Mouse (Mus musculus): Measurements from ENCODE around the gene Polg2.
"Not testable (repeated sequence)": the region's sequence is repeated elsewhere in the genome, so short reads cannot be mapped to it uniquely, and the experiment has no call there.

Gene Polg2

GRCm38 (mm10) chr11:106762800-106763185, 16.5 kb downstream of the Polg2 start:
- in situ Hi-C loops (cut with MboI, MseI) = no loop called here

- in situ Hi-C loops (cut with MboI, MseI) = no loop called here
Observed at GRCm38 (mm10) chr11:106762139-106762799, 17.1 kb downstream of the Polg2 start.

GRCm38 (mm10) chr11:106760511-106760910, 18.8 kb downstream of the Polg2 start:
- in situ Hi-C loops (cut with MboI, MseI) = no loop called here

GRCm38 (mm10) chr11:106759028-106759427, 20.3 kb downstream of the Polg2 start:
- in situ Hi-C loops (cut with MboI, MseI) = no loop called here

GRCm38 (mm10) chr11:106755583-106755982, 23.8 kb downstream of the Polg2 start:
- in situ Hi-C loops (cut with MboI, MseI) = no loop called here

- in situ Hi-C loops (cut with MboI, MseI) = no loop called here
Observed at GRCm38 (mm10) chr11:106753314-106753713, 26.0 kb downstream of the Polg2 start.

GRCm38 (mm10) chr11:106752103-106752502, 27.2 kb downstream of the Polg2 start:
- in situ Hi-C loops (cut with MboI, MseI) = no loop called here

GRCm38 (mm10) chr11:106751039-106752018, 28.0 kb downstream of the Polg2 start, which contains the start of gene Milr1:
Gene Milr1 (plus strand): TSS chr11:106751226.
- in situ Hi-C loops (cut with MboI, MseI) = no loop called here

- in situ Hi-C loops (cut with MboI, MseI) = no loop called here
Observed at GRCm38 (mm10) chr11:106750121-106750751, 29.1 kb downstream of the Polg2 start, which contains the start of gene Pecam1. Gene Pecam1 (minus strand): TSS chr11:106750628.

GRCm38 (mm10) chr11:106749557-106750120, 29.7 kb downstream of the Polg2 start:
- in situ Hi-C loops (cut with MboI, MseI) = not testable (repeated sequence)

- in situ Hi-C loops (cut with MboI, MseI) = loop anchor here (5.0 kb wide), 2 partner anchors 32 to 98 kb away; partner anchors contain the start of gene Polg2
Observed at GRCm38 (mm10) chr11:106744949-106745348, 34.4 kb downstream of the Polg2 start.

- in situ Hi-C loops (cut with MboI, MseI) = loop anchor here (5.0 kb wide), 2 partner anchors 35 to 95 kb away; partner anchors contain the start of gene Polg2
Observed at GRCm38 (mm10) chr11:106742388-106742841, 36.9 kb downstream of the Polg2 start.

- in situ Hi-C loops (cut with MboI, MseI) = loop anchor here (5.0 kb wide), 2 partner anchors 35 to 95 kb away; partner anchors contain the start of gene Polg2
Observed at GRCm38 (mm10) chr11:106741826-106742225, 37.5 kb downstream of the Polg2 start.

- in situ Hi-C loops (cut with MboI, MseI) = loop anchor here (5.0 kb wide), 2 partner anchors 36 to 94 kb away; partner anchors contain the start of gene Polg2
Observed at GRCm38 (mm10) chr11:106741232-106741631, 38.1 kb downstream of the Polg2 start.

- in situ Hi-C loops (cut with MboI, MseI) = loop anchor here (5.0 kb wide), 2 partner anchors 37 to 93 kb away; partner anchors contain the start of gene Polg2
Observed at GRCm38 (mm10) chr11:106740724-106741123, 38.6 kb downstream of the Polg2 start.

- in situ Hi-C loops (cut with MboI, MseI) = no loop called here
Observed at GRCm38 (mm10) chr11:106739116-106739515, 40.2 kb downstream of the Polg2 start.

- in situ Hi-C loops (cut with MboI, MseI) = no loop called here
Observed at GRCm38 (mm10) chr11:106737178-106737621, 42.1 kb downstream of the Polg2 start.

GRCm38 (mm10) chr11:106736614-106737013, 42.7 kb downstream of the Polg2 start:
- in situ Hi-C loops (cut with MboI, MseI) = no loop called here

GRCm38 (mm10) chr11:106730714-106731113, 48.6 kb downstream of the Polg2 start:
- in situ Hi-C loops (cut with MboI, MseI) = no loop called here

- in situ Hi-C loops (cut with MboI, MseI) = no loop called here
Observed at GRCm38 (mm10) chr11:106729656-106730055, 49.7 kb downstream of the Polg2 start.

Measured in T-helper 1 cell (primary cell).